Mouse (Mus musculus) thymus, adult 2 months (tissue): ENCODE data around the gene Ntn1. TPM values are rescaled to one million over a fixed set of nuclear protein-coding genes. Genes with fewer than 3 reads are reported as not detected.

ENCODE experiments used
- DNase-seq: peaks from one replicate; pipeline ENCODE4 v3.0.0; 2021
- H3K27ac ChIP-seq: fragments of 200-500 bp; 2 replicates; pipeline ENCODE4 v1.5.1; 2012; ENCODE audit warnings: low read length, control low read depth; ENCODE audit not compliant: control insufficient read depth, insufficient read depth
- H3K27me3 ChIP-seq: fragments of 200-500 bp; 2 replicates; pipeline ENCODE4 v1.6.1; 2012; ENCODE audit warnings: mild to moderate bottlenecking, low read length, moderate library complexity, mixed read lengths; ENCODE audit not compliant: control insufficient read depth, insufficient read depth
- H3K36me3 ChIP-seq: fragments of 200-500 bp; 2 replicates; pipeline ENCODE4 v1.6.1; 2012; ENCODE audit warnings: mild to moderate bottlenecking, low read length, moderate library complexity; ENCODE audit not compliant: control insufficient read depth, insufficient read depth
- H3K4me1 ChIP-seq: fragments of 200-500 bp; replicated peaks from 2 replicates; pipeline ENCODE4 v1.6.1; 2012; ENCODE audit warnings: low read length; ENCODE audit not compliant: control insufficient read depth, insufficient read depth
- H3K4me3 ChIP-seq: fragments of 200-500 bp; 2 replicates; pipeline ENCODE4 v1.5.1; 2012; ENCODE audit warnings: mild to moderate bottlenecking, low read length, control low read depth, moderate library complexity; ENCODE audit not compliant: control insufficient read depth, insufficient read depth
- CTCF ChIP-seq: fragments of 200-500 bp; IDR thresholded peaks from 2 replicates; pipeline ENCODE4 v1.5.1; 2012; ENCODE audit warnings: mild to moderate bottlenecking, control low read depth, low read length, moderate library complexity, borderline replicate concordance; ENCODE audit not compliant: control insufficient read depth, poor library complexity, insufficient read depth; ENCODE audit errors: extremely low read depth
- POLR2A ChIP-seq: fragments of 200-500 bp; IDR thresholded peaks from 2 replicates; pipeline ENCODE4 v1.6.1; 2012; ENCODE audit warnings: mild to moderate bottlenecking, low read length, control low read depth, moderate library complexity; ENCODE audit not compliant: control insufficient read depth, poor library complexity, insufficient read depth; ENCODE audit errors: extremely low read depth
- WGBS: fragments of 180-500 bp; shearing (Covaris S2); methylation state at CpG from one replicate; pipeline ENCODE4 v1.1.7; 2018; 5-methylcytosine and 5-hydroxymethylcytosine counted together
- polyA plus RNA-seq: library from polyadenylated mRNA; depleted of rRNA; stranded (reverse); fragments of >200 nt; gene quantifications from 2 replicates; pipeline ENCODE4 v1.2.3, GENCODE M21; 2012

Gene Ntn1
- polyA plus RNA-seq, 1 experiment, result 16.6 TPM

DNA sequence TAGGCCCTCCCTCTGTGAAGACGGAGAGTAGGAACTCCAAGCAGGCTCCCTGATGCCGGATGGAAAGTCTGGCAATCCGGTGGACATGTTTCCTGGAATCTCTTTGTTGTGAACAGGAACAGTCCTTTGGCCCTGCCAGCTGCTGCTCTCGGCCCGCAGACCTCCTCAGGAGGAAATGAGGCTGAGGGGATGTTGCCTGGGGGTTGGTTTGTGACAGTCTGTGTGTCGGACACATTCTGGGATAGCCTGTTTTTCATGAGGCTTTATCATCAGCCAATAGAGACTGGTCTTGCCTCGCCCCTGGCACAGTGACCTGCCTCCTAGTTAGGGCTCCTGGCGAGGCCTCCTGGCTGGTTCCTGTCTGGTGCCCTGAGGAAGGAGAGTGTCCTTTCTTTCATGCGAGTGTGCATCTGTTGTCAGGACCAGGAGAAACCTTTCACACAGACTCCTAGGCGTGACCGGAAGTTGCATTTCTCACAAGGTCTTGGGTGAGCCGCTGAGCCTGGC lies 211.9 kb downstream of the Ntn1 start:
- TF ChIP-seq POLR2A (no peak), CTCF (no peak)
- no peak for DNase-seq
- 77% methylated on average over 12 of the region's 12 CpGs for WGBS
- peaks cover 36% of the 10 kb centered on the region for H3K4me1 ChIP-seq
- H3K27me3 ChIP-seq, result no peaks in the 10 kb centered on the region
- H3K4me3 ChIP-seq, result no peak overlapping the region
- H3K36me3 ChIP-seq, result no peaks in the 10 kb centered on the region
- H3K27ac ChIP-seq, result no peak overlapping the region

DNA sequence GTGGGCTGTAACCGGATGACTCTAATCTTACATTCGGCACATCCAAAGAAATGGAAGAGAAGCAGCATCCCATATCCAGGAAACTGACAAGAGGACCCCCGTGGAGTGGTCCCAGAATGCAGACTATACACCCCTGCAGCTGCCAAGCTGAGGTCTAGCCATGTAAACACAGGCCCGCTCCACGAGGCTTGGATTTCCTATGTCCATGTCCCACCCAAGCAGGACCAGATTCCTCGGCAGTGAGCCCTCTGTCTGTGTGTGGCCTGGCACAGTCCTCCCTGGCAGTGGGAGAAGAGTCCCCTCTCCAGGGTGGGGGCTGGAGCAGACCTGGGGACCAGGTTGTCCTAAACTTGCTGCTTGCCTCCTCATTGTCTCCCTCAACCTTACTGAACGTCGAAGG lies 213.4 kb downstream of the Ntn1 start:
- no peak overlapping the region for H3K4me3 ChIP-seq
- no peak for TF ChIP-seq CTCF
- TF ChIP-seq POLR2A, result no peak
- DNase-seq, result no peak
- WGBS, result 95% methylated on average over 8 of the region's 8 CpGs
- H3K36me3 ChIP-seq, result no peaks in the 10 kb centered on the region
- H3K27me3 ChIP-seq, result no peaks in the 10 kb centered on the region
- peaks cover 29% of the 10 kb centered on the region for H3K4me1 ChIP-seq
- no peak overlapping the region for H3K27ac ChIP-seq

- Histone ChIP-seq H3K4me3 (no peak overlapping the region), H3K27ac (no peak overlapping the region), H3K27me3 (no peaks in the 10 kb centered on the region), H3K4me1 (peaks cover 26% of the 10 kb centered on the region), H3K36me3 (no peaks in the 10 kb centered on the region)
- DNase-seq, result no peak
- 98% methylated on average over 3 of the region's 3 CpGs for WGBS
- TF ChIP-seq CTCF (no peak), POLR2A (no peak)
These were observed 215.0 kb downstream of the Ntn1 start for GRCm38 (mm10) chr11:68185647-68186046.

- Histone ChIP-seq H3K27me3 (no peaks in the 10 kb centered on the region), H3K4me3 (no peak overlapping the region), H3K27ac (no peak overlapping the region), H3K4me1 (peaks cover 18% of the 10 kb centered on the region), H3K36me3 (no peaks in the 10 kb centered on the region)
- TF ChIP-seq POLR2A (no peak), CTCF (no peak)
- no peak for DNase-seq
- WGBS, result 89% methylated on average over 7 of the region's 7 CpGs
These were observed 223.2 kb downstream of the Ntn1 start for GRCm38 (mm10) chr11:68177415-68177814.

DNA sequence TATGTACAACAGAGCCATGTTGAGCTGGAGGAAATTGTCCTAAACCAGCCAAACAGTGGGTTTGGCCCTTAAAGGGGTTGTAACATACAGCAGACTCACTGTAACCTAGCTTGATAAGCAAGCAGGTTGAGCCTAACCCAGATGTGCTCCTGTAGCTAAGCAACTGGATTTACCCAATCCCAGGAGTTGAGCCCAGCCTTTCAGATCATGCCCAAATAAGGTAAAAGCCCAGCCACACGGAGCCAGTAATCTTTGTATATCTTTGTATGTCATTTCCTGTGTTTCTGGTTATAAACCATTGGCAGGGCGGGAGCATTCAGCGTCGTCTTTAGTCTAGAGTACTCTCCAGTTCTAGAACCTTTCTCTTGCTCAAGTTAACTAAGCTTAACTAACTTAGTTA lies 224.1 kb downstream of the Ntn1 start:
- WGBS, result 56% methylated on average over 4 of the region's 4 CpGs
- peaks cover 24% of the 10 kb centered on the region for H3K4me1 ChIP-seq
- H3K27ac ChIP-seq, result no peak overlapping the region
- no peak for TF ChIP-seq CTCF
- no peak for TF ChIP-seq POLR2A
- no peak overlapping the region for H3K4me3 ChIP-seq
- no peak for DNase-seq
- no peaks in the 10 kb centered on the region for H3K36me3 ChIP-seq
- H3K27me3 ChIP-seq, result no peaks in the 10 kb centered on the region

GRCm38 (mm10) chr11:68172648-68173045 lies 228.0 kb downstream of the Ntn1 start:
- Histone ChIP-seq H3K27ac (peak overlapping the region; percentile 27; the same call in 1 of the 2 replicates), H3K27me3 (no peaks in the 10 kb centered on the region), H3K36me3 (no peaks in the 10 kb centered on the region), H3K4me3 (no peak overlapping the region), H3K4me1 (peaks cover 31% of the 10 kb centered on the region)
- 91% methylated on average over 4 of the region's 4 CpGs for WGBS
- TF ChIP-seq POLR2A, result no peak
- TF ChIP-seq CTCF, result no peak
- no peak for DNase-seq
